In genomic region chr9:51572040-51572439, GRCm38 (mm10) we compare ENCODE assay signal across 16 mouse cellular contexts.
"Had no signal": no experiment of that assay in that cellular context is flagged by ENCODE, and none has a peak within 500 bp of the region (broad histone marks: within the 10 kb centered on the region; RNA-seq: fewer than 3 reads in every experiment).

No protein-coding gene starts in this region.

- H3K9me3 ChIP-seq: limb, embryonic 15.5 days; liver, embryonic 12.5 days; midbrain, embryonic 10.5 days; neural tube, embryonic 12.5 days had no signal

- H3K4me3 ChIP-seq: left cerebral cortex, adult 2 months; limb, embryonic 15.5 days; liver, embryonic 12.5 days; midbrain, embryonic 10.5 days; neural tube, embryonic 12.5 days had no signal

- H3K36me3 ChIP-seq: limb, embryonic 15.5 days; liver, embryonic 12.5 days; midbrain, embryonic 10.5 days; neural tube, embryonic 12.5 days had no signal

- H3K9ac ChIP-seq: limb, embryonic 15.5 days; liver, embryonic 12.5 days; lung, embryonic 14.5 days; neural tube, embryonic 12.5 days had no signal

- H3K4me2 ChIP-seq: limb, embryonic 15.5 days; liver, embryonic 12.5 days; lung, embryonic 14.5 days; neural tube, embryonic 12.5 days had no signal

- H3K4me1 ChIP-seq: limb, embryonic 15.5 days; liver, embryonic 12.5 days; midbrain, embryonic 10.5 days; neural tube, embryonic 12.5 days had no signal

- ATAC-seq: liver, embryonic 12.5 days had no signal

- H3K27me3 ChIP-seq: limb, embryonic 15.5 days; liver, embryonic 12.5 days; neural tube, embryonic 12.5 days had no signal

- H3K27ac ChIP-seq: kidney, postnatal 0 days; left cerebral cortex, adult 2 months; limb, embryonic 15.5 days; liver, embryonic 12.5 days; midbrain, embryonic 10.5 days; neural tube, embryonic 12.5 days; stomach, postnatal 0 days had no signal

- DNase-seq: kidney, postnatal 36 days; lung, embryonic 14.5 days; lung, postnatal 10 days; lung, postnatal 4 days; midbrain, embryonic 14.5 days; retina, postnatal 1 day; right cerebral cortex, postnatal 14 days; thymus, adult 18-20 months; thymus, postnatal 14 days had no signal
